Mouse (Mus musculus) liver, adult 2 months (tissue): ENCODE measurements at regions not wholly inside any gene's neighbourhood (a gene's known extent, or its start where the extent isn't known, plus 50 kb on each side); places are given as distances from the start of the nearest gene placed in this dataset.

Experiments used
- CTCF ChIP-seq: fragments of 200-500 bp; IDR thresholded peaks from 2 replicates; pipeline ENCODE4 v1.5.1; 2011; ENCODE audit warnings: low read depth, low read length, control low read depth
- POLR2A ChIP-seq: fragments of 200-500 bp; IDR thresholded peaks from 2 replicates; pipeline ENCODE4 v1.6.1; 2011; ENCODE audit warnings: low read length, control low read depth; ENCODE audit not compliant: insufficient read depth; ENCODE audit errors: extremely low read depth

DNA sequence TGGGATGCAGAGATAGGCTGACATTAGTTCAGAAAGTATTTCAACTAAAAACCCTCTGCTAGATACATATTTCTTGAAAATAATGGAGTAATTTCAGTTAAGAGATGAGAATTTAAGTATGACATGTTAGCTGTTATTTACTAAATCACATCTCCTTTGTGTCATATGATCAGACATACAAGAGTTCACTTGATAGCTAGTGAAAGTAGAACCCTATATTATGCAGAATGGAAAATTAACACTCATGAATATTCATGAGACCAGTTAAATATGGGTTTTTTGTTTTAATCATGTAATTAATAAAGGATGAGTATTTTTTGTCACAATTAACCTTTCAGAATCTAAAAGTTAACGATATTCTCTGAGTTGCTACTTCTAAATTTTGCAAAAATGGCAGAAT is 1349.4 kb downstream of the Slc22a22 start:
- no peak for TF ChIP-seq CTCF
- no peak for TF ChIP-seq POLR2A
